Mouse (Mus musculus) olfactory bulb, adult 2 months (tissue): ENCODE data around the gene Rspry1. TPM values are rescaled to one million over a fixed set of nuclear protein-coding genes. Genes with fewer than 3 reads are reported as not detected.

Experiments
- H3K27ac ChIP-seq: fragments of 200-500 bp; 2 replicates; pipeline ENCODE4 v1.5.1; 2012; ENCODE audit warnings: low read depth, low read length; ENCODE audit not compliant: insufficient read depth
- H3K4me1 ChIP-seq: fragments of 200-500 bp; 2 replicates; pipeline ENCODE4 v1.6.1; 2012; ENCODE audit warnings: low read length; ENCODE audit not compliant: control insufficient read depth, insufficient read depth
- H3K4me3 ChIP-seq: fragments of 200-500 bp; 2 replicates; pipeline ENCODE4 v1.5.1; 2012; ENCODE audit warnings: mild to moderate bottlenecking, low read depth, low read length, moderate library complexity; ENCODE audit not compliant: insufficient read depth
- CTCF ChIP-seq: fragments of 200-500 bp; IDR thresholded peaks from 2 replicates; pipeline ENCODE4 v1.5.1; 2012; ENCODE audit warnings: low read depth, mild to moderate bottlenecking, low read length, moderate library complexity; ENCODE audit not compliant: insufficient read depth
- POLR2A ChIP-seq: fragments of 200-500 bp; IDR thresholded peaks from 2 replicates; pipeline ENCODE4 v1.6.1; 2012; ENCODE audit warnings: mild to moderate bottlenecking, low read depth, low read length, moderate library complexity; ENCODE audit not compliant: insufficient read depth
- WGBS: fragments of 180-500 bp; shearing (Covaris S2); methylation state at CpG from one replicate; pipeline ENCODE4 v1.1.7; 2018; 5-methylcytosine and 5-hydroxymethylcytosine counted together
- polyA plus RNA-seq: library from polyadenylated mRNA; stranded (reverse); fragments of >200 nt; gene quantifications from 2 replicates; pipeline ENCODE4 v1.2.4, GENCODE M21; 2012; ENCODE audit warnings: low replicate concordance; ENCODE audit not compliant: missing spikeins, insufficient read depth, insufficient read length

Gene Rspry1
- polyA plus RNA-seq, 1 experiment, result not detected

DNA sequence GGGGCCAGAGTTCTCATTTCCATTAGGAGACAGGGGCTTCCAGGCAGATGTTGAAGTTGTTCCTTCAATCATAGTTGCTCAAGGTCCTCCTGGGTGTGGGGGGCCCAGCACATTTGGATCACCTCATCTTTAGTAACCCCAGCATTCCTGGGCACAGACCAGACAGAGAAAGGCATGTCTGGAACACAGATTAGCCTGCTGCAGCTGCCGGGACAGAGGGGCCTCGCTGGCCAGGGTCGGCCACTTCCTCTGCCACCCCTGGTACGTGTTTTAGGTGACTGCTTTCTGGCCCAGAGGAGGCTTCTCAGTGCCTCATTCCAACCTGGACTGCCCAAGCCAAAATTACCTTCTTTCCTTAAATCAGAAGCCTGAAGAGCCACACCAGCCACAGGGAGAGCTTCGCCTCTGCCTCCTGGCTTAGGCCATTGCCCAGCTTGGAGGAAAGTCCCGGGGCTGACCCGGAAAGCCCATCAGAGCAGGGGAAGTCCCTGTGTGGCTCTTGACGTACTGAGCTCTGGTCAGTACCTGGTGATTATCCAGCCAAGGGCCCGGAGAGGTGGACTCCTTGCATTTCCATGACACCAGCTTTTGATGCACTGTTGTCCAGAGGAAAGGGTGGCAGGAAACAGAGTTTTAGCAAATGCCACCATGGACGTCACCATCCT, 104.0 kb downstream of the Rspry1 start:
- no peak overlapping the region for H3K27ac ChIP-seq

DNA sequence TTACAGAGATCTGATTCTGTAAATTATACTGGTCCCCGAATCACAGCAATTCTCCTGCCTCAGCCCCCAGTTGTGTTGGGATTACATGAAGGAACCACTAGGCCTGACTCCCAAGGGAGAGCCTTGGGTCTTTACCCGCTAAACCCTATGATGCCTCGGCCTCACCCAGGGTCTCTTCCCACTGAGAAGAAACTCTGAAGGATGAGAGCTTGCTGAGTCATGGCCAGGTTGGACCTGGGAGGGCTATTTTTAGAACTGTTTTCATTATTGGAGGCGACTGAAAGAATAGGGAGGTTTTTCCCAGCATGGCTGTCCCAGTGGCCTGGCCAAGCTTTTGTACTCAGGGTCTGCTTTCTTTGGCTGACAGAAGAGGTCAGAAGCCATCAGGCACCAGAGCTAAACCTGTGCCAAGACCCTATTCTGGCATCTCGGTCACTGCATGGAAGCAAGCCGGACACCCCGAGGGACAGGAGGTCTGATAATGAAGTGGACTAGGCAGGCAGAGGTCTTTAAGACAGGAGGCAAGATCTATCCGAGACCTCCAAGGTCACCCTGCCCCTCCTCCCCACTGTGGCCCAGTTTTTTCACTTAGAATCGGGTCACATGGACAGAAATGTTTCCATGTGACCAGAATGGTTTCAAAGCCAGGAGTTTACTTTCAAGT, 105.1 kb downstream of the Rspry1 start:
- Histone ChIP-seq H3K27ac (no peak overlapping the region), H3K4me3 (no peak overlapping the region), H3K4me1 (peaks cover 18% of the 10 kb centered on the region)
- no peak for TF ChIP-seq POLR2A
- TF ChIP-seq CTCF, result no peak
- WGBS, result 65% methylated on average over 9 of the region's 9 CpGs

More for the DNA sequence above, 104.0 kb downstream of the Rspry1 start:
- H3K4me3 ChIP-seq, result no peak overlapping the region
- peaks cover 16% of the 10 kb centered on the region for H3K4me1 ChIP-seq
- TF ChIP-seq CTCF (no peak), POLR2A (no peak)
- 92% methylated on average over 10 of the region's 10 CpGs for WGBS

Other genes starting within 250 kb of the Rspry1 start
- not detected in 2 replicates for gene Herpud1, start 215.5 kb upstream of the Rspry1 start, polyA plus RNA-seq
- not detected in 2 replicates for gene Nlrc5, start 167.6 kb upstream of the Rspry1 start, polyA plus RNA-seq
- not detected in 2 replicates for gene Cpne2, start 68.9 kb upstream of the Rspry1 start, polyA plus RNA-seq
- 692 TPM in 1 of 2 replicates, not detected in the other for gene Fam192a, start 60 bp downstream of the Rspry1 start, polyA plus RNA-seq
- gene Arl2bp, start 64.7 kb downstream of the Rspry1 start, polyA plus RNA-seq, result 149 TPM in 1 of 2 replicates, not detected in the other
- not detected in 2 replicates for gene Pllp, start 94.3 kb downstream of the Rspry1 start, polyA plus RNA-seq
- not detected in 2 replicates for gene Ccl22, start 143.7 kb downstream of the Rspry1 start, polyA plus RNA-seq
- gene Cx3cl1, start 170.1 kb downstream of the Rspry1 start, polyA plus RNA-seq, result not detected in 2 replicates
- gene Ccl17, start 208.5 kb downstream of the Rspry1 start, polyA plus RNA-seq, result not detected in 2 replicates
- not detected in 2 replicates for gene Coq9, start 236.4 kb downstream of the Rspry1 start, polyA plus RNA-seq
- not detected in 2 replicates for gene Ciapin1, start 236.4 kb downstream of the Rspry1 start, polyA plus RNA-seq